Mouse (Mus musculus): ENCODE measurements at regions not wholly inside any gene's neighbourhood (a gene's known extent, or its start where the extent isn't known, plus 50 kb on each side); places are given as distances from the start of the nearest gene placed in this dataset.

DNA sequence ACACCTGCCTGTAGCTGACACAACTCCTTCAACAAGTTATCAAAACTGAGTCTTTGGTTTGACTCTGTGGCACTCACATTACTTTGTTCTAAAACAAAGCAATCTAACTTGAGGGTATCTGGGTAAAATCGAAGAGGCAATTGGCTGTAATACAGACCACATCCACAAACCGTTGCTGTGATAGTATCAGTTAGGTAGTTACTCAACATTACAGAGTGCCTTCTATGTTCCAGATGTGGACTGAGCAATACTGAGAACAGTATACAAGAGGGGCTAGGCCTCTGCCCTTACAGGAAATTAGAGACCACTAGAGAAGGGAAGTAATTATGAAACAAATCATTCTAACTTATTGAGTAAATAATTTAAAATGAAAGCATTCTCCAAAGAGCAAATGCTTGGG, 300.5 kb downstream of the Gm10295 start:
- no peak for TF ChIP-seq REST (IDR thresholded peaks at IDR 0.05; ENCODE audit: insufficient read depth, insufficient read length)
- no peak for TF ChIP-seq MYOD1 (IDR thresholded peaks at IDR 0.05; ENCODE audit: control insufficient read depth in 1 of 3, insufficient read length in 2 of 3, low read depth in 2 of 3)
- no peak for TF ChIP-seq CEBPB (IDR thresholded peaks at IDR 0.05; ENCODE audit: insufficient read depth, poor library complexity, severe bottlenecking)
- no peak for TF ChIP-seq POLR2A (IDR thresholded peaks at IDR 0.05; ENCODE audit: insufficient read length, low read depth)
- no peak for TF ChIP-seq TCF12 (IDR thresholded peaks at IDR 0.05; ENCODE audit: insufficient read depth, poor library complexity, severe bottlenecking)
- no peak for TF ChIP-seq MAX (IDR thresholded peaks at IDR 0.05; ENCODE audit: low read depth)
